Mouse (Mus musculus): ENCODE measurements around the gene Ttc39b. TPM values are rescaled to one million over a fixed set of nuclear protein-coding genes. Genes with fewer than 3 reads are reported as not detected.

Gene Ttc39b
- total RNA-seq (2021), result 10 to 100 TPM; 16.4 to 17.0 TPM
- long read RNA-seq, experiment 1, full-length matches to known transcripts, result 7 of 8 reads
- long read RNA-seq, experiment 1, partial matches to known transcripts, result 1 of 8 reads
- long read RNA-seq, experiment 1, other reads (novel, unspliced or antisense), result 0 of 8 reads
- long read RNA-seq, experiment 2, full-length matches to known transcripts, result 2 of 3 reads
- long read RNA-seq, experiment 2, partial matches to known transcripts, result 0 of 3 reads
- long read RNA-seq, experiment 2, other reads (novel, unspliced or antisense), result 1 of 3 reads

DNA sequence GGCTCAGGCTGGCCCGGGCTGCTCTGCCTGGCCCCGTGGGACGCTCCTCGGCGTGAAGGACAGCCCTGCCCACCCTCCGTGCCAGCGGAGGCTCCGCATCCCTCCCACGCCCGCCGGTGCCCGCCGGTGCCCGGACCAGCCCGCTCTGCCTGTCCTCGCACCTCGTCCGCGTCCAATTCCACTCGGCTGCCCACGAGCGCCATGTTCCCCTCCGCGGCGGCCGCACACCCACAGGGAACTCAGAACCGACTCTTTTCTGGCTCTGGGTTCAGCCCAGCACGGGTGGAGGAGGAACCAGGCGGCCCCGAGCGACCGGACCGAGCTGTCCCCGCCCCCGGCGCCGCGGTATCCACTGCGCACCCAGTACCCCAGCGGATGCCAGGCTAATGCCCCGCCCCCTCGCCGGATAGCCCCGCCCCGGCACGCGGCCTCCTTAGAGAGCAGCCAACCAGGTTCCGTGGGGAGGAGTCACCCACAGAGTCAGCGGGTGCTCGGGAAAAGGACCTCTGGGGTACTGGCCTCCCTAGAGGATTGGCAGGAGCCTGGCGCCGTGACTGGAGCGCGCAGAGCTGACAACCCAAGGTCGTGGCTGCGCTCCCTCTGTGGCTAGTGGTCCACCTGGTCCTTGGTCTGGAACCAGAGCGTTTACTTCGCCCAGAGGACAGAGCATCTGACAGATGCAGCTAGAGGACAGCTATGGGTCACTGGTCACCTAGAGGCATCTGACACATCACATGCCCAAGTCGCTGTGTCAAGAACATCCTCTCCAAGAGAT lies at the start of gene Ttc39b:
Gene Ttc39b, minus strand, starts transcription at position 346 of the 775 bp plus-strand sequence.
- DNase-seq, result peak; percentile 100

DNA sequence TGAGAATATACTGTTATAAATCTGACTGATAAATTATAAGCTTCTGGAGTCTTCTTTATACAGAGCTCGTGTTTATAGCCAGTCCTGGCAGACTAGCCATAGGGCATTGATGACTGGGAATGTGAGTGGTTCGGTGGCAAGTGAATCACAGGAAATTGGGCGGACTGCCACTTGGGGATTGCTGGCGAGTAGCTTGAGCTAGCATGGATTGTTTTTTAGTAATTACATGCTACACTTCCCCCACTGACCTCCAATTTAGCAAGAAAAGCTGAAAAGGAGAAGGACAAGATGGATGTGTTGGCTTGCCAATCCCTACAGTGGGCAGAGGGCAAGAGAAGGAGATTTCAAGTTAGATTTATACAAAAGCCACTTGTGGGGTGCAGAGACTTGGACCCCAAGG lies 49.3 kb upstream of the Ttc39b start:
- DNase-seq, result no peak

DNA sequence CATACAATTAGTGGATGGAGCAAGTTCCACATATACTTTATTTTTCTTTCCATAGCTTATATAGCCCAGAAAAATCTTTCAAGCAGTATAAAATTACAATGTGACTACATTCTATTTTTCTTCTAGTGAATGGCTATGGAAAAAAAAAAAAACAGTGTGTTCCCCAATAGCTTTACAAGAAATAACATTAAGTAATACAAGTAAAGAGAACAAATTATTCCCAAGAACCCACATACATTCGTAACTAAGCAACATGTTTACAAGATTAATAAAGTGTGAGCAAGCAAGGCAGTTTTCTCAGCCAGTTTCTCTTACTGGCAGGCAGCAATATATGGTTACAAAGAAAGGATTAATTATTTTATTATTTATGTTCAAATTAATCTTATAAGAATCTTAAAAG lies 33.7 kb upstream of the Ttc39b start:
- DNase-seq, result no peak

DNA sequence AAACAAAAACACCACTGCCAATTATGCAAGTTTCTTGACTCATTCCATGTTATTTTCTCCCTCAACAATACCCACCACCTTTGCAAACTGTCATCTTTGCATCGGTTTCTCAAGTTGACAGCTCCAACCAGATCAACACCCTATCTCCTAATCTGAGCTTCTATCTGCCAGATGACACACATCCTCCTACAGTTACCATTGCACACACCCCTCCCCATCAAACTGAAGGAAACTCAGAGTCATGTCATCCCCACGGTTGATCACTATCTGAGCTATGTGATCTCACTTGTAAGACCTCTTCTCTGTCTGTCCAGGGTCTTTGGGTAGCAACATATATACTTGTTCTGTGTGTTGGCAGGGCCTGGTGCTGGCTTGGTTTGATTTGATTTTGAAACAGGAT lies 30.7 kb upstream of the Ttc39b start:
- DNase-seq, result no peak

DNA sequence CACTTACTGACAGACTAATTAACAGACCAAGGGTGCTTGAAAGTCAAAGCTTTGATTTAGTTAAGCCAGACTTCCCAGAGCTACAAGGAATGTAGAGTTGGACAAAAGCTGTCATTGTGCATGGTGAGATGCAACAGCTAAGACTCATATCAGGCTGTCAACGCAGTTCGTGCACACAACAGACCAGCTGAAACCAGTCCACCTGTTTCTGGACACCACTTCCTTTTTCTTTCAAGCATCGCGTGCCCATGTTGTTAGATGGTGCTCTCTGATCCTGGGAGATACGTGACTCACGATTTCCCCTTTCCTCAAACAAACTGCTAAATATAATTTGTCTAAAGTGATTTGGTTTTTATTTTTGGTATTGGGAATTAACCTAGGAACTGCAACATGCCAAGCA lies 29.9 kb upstream of the Ttc39b start:
- no peak for DNase-seq

DNA sequence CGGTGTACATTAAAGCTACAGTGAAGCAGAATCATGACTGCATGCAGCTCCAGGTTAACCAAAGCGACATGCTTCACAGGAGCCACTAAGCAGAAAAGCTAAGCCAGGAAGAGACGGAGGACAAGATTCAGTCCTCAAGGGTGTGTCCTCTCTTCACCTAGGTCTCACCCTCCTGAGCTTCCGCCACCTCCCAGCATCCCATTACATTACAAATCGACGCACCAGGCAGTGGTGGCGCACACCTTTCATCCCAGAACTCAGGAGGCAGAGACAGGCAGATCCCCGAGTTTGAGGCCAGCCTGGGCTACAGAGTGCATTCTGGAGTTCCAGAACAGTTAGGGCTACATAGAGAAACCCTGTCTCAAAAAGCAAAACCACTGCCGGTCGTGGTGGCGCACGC lies 29.2 kb upstream of the Ttc39b start:
- no peak for DNase-seq

DNA sequence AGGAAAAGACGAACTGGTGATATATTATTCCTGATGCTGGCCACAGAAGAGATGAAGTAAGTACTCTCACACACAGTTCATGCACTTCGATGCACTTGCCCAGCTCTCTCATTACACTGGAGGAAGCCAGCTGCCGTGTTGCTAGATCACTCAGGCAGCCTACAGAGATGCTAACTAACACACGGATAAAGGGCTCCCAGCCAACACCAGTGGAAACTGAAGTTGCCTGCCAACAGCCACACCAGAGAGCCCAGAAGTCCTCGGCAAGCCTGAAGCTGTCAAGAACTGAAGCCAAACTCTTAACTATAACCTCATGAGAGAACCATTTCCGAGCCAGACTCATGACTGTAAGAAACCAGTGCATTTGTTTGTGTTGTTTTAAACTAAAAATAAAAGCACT lies 26.7 kb upstream of the Ttc39b start:
- DNase-seq, result peak; percentile 74

DNA sequence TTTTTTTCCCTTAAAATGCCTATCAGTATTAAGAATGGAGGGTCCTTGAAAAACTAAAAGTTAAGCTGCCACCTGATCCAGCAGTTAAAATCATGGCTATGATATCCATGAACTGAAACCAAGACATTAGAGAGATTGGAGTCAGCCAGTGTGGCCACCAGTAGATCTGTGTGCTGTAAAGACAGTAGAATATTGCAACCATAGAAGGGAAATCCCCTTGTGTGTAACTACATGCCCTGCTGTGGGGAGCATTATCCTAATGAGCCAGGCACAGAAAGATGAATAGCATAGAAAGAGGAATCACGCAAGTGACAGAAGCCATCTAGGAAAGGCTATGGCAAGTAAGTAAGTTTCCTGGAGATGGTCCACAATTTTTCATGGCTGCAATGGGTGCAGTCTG lies 24.9 kb upstream of the Ttc39b start:
- no peak for DNase-seq

DNA sequence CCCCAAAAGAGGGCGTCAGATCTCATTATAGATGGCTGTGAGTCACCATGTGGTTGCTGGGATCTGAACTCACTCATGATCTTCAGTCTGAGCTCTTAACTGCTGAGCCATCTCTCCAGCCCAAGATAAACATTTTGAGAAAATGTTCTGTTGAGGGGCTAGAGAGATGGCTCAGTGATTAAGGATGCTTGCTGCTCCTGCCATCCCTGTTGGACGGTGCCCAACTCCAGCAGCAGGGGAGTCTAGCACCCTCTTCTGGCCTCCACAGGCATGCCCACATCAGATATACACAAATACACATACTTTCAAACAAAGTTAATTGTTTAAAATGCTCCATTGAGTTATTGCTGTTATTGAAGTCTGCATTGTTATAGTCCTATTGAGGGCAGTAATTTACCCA lies 19.8 kb upstream of the Ttc39b start:
- DNase-seq, result peak; percentile 33

DNA sequence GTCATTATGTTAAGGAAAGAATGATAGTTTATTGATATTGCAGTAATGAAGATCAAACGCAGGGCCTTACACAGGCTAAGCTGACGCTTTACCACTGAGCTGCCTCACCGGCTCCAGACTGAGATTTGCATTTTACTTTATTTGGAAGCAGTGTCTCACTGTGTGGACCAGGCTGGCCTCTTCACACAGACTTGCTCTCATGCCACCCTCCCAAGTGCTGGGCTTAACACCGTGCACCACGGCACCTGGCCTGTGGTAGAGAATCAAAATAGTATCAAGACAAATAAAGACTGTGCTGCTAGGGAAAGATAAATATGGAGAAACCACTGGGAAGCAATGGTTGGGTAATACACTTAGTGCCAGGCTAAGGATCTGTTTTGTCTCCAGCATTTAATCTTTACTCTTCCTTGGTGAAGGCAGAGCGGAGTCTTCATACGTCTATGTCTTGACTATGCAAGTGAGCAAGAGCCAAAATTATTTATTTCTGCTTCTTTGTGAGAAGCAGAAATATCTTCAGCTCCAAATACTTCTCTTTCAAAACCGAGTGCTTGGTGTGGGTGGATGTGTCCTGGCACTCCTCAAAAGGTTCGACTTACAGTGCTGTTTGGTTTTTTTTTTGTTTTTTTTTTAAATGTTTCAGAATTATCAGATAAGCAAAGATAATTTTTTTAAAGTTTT lies 19.2 kb upstream of the Ttc39b start:
- DNase-seq, result no peak

DNA sequence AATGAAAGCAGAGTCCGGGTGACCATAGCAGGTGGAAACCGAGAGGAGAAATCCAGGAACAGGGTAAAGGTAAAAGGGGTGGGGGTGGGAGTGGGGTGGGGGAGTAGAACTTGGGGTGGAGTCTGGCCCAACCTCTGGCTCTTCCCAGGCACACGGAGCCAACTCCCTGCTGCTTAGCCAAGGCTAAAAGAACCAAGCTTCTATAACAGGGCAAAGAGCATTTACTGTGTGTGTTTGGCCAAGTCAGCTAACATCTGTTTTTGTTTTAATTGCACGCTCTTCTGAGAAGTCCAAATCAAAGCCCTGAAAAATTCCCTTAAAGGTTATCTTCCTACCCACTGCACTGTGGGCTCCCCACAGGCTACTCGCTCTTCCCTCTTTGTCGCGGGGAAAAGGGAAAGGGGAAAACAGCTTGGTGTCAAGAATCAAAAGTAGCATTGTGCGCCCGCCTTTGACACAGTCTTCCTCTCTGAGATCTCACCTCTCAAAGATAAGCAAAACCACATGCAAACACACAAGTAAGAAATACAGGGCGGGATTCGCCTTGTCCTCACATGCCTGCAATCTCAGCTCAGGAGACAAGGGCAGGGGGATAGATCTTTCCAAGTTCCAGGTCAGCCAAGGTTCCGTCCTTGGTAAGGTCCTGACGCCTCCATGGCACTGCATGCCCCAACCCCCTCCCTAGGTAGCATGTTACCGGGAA lies 18.4 kb upstream of the Ttc39b start:
- peak; percentile 22 for DNase-seq

DNA sequence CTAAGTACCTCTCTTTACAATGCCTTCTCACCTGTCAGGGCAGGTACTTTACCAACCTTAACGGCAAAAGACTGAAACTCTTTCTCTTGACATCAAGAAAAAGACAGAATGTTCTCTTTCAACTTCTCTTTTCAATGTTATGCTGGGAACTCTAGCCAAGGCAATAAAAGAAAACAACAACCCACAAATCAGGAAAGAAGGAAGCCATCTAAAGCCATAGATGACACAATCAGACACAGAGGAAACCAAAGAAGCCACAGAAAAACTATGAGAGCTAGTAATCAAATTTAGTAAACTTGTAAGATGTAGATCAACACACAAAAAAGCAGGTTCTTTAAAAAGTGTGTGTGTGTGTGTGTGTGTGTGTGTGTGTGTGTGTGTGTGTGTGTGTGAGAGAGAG lies 15.3 kb upstream of the Ttc39b start:
- DNase-seq, result no peak

DNA sequence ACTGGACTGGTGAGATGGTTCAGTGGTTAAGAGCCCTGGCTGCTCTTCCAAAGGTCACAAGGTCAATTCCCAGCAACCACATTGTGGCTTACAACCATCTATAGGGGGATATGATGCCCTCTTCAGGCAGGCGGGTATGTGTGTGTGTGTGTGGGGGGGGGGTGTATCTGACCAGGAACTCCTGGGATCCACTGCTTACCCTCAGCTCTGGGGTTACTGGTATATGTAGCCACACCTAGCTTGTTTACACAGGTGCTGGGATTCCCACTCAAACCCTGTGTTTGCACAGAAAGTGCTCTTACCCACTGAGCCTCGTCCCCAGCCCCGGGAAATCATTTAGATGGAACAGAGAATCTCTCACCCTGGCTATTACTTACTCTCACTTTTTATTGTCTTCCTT lies 13.7 kb upstream of the Ttc39b start:
- DNase-seq, result no peak

DNA sequence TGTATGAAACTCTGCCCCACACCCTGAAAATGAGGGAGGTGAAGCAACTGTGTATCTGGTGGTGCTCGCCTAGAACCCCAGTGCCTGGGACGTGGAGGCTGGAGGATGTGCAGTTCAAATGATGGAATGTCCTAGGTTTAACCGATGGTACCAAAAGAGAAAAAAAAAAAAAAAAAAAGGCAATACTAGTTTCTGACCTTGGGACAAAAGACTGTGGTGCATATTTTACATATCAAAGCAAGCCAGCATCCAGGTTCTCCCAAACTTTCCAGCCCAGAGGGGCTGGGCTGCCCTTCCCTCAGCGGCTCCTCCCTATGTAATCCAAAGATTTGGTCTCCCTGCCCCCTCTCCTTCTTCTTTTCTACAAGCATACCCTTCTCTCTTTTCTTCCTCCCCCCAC lies 6.3 kb upstream of the Ttc39b start:
- no peak for DNase-seq

DNA sequence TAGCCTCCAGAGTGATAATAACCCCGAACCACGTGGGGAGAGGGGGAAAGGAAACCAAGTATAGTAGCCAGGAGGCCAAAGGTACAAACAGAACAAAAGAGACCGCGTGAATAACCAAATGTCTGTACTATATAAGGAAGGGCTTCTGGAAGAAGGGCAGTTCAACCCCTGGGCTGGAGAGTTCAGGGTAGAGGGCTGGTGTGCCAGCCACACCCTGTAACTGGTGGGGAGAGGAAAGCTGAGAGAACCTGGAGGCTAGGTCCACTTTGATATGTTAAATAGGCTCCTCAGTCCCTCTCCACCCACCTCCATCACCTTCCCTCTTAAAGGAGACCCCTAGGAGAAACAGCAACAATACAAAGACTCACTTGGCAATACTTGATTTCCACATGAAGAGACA lies 5.6 kb upstream of the Ttc39b start:
- DNase-seq, result no peak

DNA sequence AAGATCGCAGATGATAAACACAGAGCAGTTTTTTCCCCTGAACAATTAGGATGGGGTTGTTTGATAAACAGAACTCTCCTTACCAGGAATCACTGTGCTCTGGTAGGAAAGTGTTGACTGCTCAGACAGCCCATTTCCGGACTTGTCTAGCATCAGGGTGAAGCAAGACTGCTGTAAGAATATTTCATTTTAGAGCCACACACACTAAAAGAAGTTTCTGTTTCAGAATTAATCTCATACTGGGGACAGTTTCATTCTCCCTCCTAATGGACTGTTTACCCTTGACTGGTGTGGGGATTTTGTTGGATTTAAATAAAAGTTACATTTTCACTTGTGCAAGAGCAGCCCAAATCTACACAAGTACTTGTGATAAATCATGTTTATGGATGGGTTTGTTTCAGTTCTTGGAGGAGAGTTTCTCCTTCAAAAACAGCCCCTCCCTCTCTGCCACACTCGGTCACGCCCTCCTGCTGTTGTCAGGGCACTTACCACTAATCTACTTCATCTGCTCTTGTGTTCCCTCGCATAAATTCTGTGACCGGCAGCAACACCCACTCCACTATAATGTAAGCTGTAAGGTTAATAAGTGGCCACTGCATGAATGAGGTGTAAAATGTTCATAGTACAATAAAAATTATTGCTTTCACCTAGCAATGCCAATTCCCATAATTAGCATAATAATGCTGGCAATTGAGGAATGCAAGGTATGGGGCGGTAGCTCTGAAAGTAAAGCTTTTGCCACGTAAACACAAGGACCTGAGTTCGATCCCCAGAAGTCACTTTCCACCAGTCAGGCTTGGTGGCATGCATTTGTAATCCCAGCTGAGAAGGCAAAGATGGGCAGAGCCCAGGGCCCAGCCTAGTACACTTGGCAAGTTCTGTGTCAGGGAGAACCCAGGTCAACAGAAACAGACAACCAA lies 4.2 kb upstream of the Ttc39b start:
- no peak for DNase-seq

DNA sequence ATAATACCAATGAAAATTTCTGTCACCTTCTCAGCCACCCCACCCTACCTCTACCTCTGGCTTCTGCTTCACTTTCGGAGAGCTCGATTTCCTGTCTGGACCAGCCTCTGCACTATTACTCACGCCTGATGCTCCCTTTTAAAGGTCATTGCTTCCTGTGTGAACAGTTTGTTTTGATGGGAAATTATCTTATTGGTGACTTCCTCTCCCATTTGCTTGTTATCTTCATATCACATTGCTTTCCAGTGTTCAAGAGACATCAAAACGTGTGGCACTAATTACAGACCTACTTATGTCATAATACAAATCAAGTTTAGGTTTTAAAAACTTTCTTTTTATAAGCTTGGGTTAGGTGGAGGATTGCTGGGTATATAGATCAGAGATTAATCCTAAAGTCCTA lies 3.5 kb upstream of the Ttc39b start:
- DNase-seq, result no peak

DNA sequence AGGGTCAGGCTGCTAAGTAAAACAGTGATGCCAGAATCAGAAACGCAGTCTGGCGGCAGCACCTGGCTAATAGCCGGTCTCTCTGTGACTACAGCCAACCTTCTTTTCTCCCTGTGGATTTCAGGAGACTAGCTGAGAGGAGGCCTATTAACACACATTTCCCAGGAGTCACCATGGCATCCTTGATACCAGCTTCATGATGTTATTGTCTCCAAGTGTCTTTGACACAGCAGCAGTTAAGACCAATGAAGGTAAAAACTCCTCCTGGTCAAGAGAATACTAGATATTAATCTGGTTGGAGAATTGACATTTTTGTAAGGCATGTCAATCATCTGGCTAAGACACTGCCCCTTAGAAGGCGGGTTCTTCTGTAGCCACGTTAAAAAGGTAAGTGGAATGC lies 1.3 kb upstream of the Ttc39b start:
- no peak for DNase-seq

DNA sequence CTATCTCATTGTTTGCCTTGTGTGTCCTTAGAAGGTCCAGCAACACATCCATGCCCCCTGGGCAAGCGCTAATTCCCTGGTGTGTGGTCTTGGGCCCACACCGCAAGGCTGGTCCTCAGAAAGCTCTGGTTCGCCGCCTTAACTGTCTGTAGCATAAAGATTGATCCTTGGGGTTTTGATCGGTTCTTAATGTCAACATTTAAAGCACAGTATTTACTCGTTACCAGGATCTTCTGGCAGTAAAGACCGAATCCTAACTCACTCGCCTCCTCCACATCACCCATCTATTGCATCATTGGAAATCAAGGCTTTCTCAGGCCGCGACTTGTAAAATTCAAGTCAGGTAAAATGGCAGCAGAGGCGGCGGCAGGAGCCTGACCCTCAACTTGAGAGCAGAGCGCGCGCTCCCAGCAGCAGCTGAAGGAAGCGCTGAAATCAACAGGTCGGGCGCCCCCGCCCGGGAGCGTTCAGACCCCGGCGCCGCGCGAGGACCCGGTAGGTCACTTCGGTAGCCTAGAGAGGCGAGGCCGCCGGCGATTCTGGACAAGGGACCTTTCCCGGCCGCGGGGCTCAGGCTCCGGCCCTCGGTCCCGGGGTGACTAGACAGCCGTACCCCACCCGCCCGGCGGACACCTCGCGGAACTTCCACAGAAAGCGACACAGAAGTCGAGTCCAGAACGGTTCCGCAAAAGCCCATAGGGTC lies 703 bp downstream of the Ttc39b start:
- DNase-seq, result peak; percentile 89

DNA sequence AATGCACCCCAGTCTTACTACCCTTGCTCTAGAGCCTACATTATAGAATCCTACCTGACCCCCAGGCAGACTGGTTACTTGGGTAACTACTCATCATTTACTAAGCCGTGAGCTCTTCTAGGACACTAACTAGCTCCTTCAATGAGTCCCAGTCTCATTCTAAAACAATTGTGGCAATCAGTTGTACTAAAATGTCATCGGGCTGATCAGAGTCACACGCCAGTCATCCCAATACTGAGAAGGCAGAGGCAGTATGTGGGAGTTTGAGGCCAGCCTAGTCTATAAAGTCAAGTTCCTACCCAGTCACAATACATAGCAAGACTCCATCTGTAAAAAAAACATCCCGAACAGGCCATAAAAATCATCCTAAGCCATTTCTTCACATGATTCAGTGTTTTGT lies 4.3 kb downstream of the Ttc39b start:
- DNase-seq, result no peak

DNA sequence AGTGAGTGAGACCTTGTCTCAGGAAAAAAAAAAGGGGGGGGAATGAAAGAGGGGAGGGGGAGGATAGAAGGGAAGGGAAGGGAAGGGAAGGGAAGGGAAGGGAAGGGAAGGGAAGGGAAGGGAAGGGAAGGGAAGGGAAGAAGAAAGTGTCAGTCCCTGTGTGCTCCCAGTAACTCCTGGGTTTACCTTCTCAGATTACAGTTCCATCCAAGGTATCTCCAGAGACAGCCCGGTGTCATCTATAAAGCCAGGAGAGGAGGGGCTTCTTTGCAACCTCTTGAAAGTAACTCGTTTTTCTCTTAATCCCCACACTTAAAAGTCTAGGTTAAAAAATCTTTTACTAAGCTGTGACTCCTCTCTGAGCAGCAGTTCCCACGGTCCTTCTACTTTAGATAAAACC lies 5.3 kb downstream of the Ttc39b start:
- no peak for DNase-seq
